Mouse (Mus musculus): ENCODE results near the gene Syvn1. TPM values are rescaled to one million over a fixed set of nuclear protein-coding genes. Genes with fewer than 3 reads are reported as not detected.

Syvn1 gene
- total and polyA plus RNA-seq, 3 experiments: 14.3 to 55.0 TPM; not detected in 1

DNA sequence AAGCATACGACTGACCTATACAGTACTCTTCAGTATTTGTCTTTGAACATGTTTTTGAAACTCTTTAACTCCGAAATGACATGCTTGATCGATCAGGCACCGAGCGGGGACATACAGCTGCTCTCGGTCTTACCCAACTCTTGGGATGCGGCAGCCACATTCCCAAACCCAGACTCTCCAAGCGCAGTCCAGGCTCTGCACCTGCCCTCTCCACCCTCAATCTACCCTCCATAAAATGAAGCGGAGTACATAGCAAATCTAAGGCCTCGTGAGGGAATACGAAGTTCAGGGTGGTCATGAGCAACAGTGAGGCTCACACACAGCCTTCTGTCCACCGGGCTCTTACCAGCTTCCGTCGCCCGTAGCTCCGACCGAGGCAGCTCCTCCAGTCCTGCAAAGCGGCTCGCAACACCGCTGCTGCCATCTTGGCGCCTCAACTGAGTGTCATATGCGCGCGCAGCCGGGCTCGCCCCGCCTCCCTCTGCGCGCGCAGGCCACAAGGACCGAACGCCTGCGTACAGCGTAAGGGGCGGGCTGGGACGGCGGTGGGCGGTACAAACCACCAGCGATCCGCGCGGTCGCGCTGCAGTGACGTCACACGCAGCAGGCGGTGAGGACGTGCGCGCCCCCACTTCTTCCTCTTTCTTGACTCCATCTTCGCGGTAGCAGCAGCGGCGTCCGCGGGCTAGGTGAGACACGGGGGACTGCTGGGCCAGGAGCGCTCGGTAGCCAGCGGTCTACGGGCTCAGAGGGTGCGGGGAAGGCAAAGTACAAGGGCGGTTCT, 11.1 kb downstream of the Syvn1 start, which contains the start of the genes Mrpl49 and Fau:
Gene Mrpl49, minus strand, starts transcription at position 473 of the 784 bp plus-strand sequence.
Gene Fau, plus strand, starts transcription at position 532 of the 784 bp plus-strand sequence.
- Histone ChIP-seq H3K79me2 (ENCODE audit: control insufficient read depth, insufficient read depth, low read length, poor library complexity) (peaks cover 46% of the 10 kb centered on the region), H3K9ac (ENCODE audit: control insufficient read depth, low read depth, low read length, poor library complexity, severe bottlenecking) (peak within 1 kb of the TSS; percentile 96), H3K36me3 (ENCODE audit: control insufficient read depth in 1 of 2, insufficient read depth in 2 of 2, low read length in 2 of 2) (peaks cover 4 to 21% of the 10 kb centered on the region in 2 experiments), H3K27ac (ENCODE audit: control insufficient read depth, low read depth, low read length) (peak within 1 kb of the TSS; percentile 67), H3K4me3 (ENCODE audit: control insufficient read depth in 1 of 2, insufficient read depth in 1 of 2, low read depth in 2 of 2, low read length in 2 of 2) (peak within 1 kb of the TSS; percentile 95), H3K9me3 (replicated peaks; ENCODE audit: insufficient read depth, low read length) (no peaks in the 10 kb centered on the region), H3K4me1 (ENCODE audit: control insufficient read depth in 1 of 2, insufficient read depth in 2 of 2, low read length in 2 of 2) (peaks cover 0 to 15% of the 10 kb centered on the region in 2 experiments; a peak in 1 of 4 replicates), H3K27me3 (ENCODE audit: control insufficient read depth in 1 of 2, insufficient read depth in 2 of 2, low read length in 2 of 2) (no peaks in the 10 kb centered on the region)
- DNase-seq (ENCODE audit: low read depth, low spot score): peak; percentile 98
- TF ChIP-seq UBTF (IDR thresholded peaks at IDR 0.05; ENCODE audit: borderline replicate concordance, insufficient read depth, low read depth, low read length) (peak; percentile 70; the same call in 1 of the 2 replicates), RCOR1 (IDR thresholded peaks at IDR 0.05; ENCODE audit: low read depth, low read length) (no peak), NRF1 (IDR thresholded peaks at IDR 0.05; ENCODE audit: insufficient read depth, low read depth, low read length, poor library complexity, severe bottlenecking) (peak; percentile 93), CHD2 (IDR thresholded peaks at IDR 0.05; ENCODE audit: low read length) (no peak), SMC3 (IDR thresholded peaks at IDR 0.05; ENCODE audit: low read depth, low read length) (no peak), ELF1 (IDR thresholded peaks at IDR 0.05; ENCODE audit: low read depth, low read length) (peak; percentile 84), MAX (IDR thresholded peaks at IDR 0.05; ENCODE audit: low read length) (peak; percentile 29; the same call in 1 of the 2 replicates), ZC3H11A (IDR thresholded peaks at IDR 0.05; ENCODE audit: low read depth, low read length) (no peak), ZMIZ1 (IDR thresholded peaks at IDR 0.05; ENCODE audit: low read depth, low read length) (peak; percentile 74), USF1 (IDR thresholded peaks at IDR 0.05; ENCODE audit: low read depth, low read length) (no peak), TAL1 (IDR thresholded peaks at IDR 0.05; ENCODE audit: low read length) (no peak), ZKSCAN1 (IDR thresholded peaks at IDR 0.05; ENCODE audit: low read depth, low read length) (no peak), USF2 (IDR thresholded peaks at IDR 0.05; ENCODE audit: borderline replicate concordance in 1 of 2, insufficient read depth in 1 of 2, low read depth in 1 of 2, low read length in 2 of 2) (no peak), ZNF384 (IDR thresholded peaks at IDR 0.05; ENCODE audit: low read depth, low read length) (no peak), E2F4 (IDR thresholded peaks at IDR 0.05; ENCODE audit: borderline replicate concordance, low read depth, low read length) (peak; percentile 11; the same call in 1 of the 2 replicates), POLR2AphosphoS2 (IDR thresholded peaks at IDR 0.05; ENCODE audit: low read length) (peak; percentile 95), BHLHE40 (IDR thresholded peaks at IDR 0.05; ENCODE audit: borderline replicate concordance, low read depth, low read length) (no peak), RAD21 (IDR thresholded peaks at IDR 0.05; ENCODE audit: low read depth, low read length) (no peak), MAFK (IDR thresholded peaks at IDR 0.05; ENCODE audit: borderline replicate concordance, low read depth, low read length) (no peak), CTCF (IDR thresholded peaks at IDR 0.05 in 2 of 3, conservative IDR thresholded peaks at IDR 0.05 in 1 of 3; ENCODE audit: control insufficient read depth in 1 of 3, insufficient read depth in 1 of 3, low read depth in 2 of 3, low read length in 3 of 3, poor library complexity in 1 of 3, severe bottlenecking in 1 of 3) (0 out of 6 replicates have a peak, but pooled peaks of 1 of the 3 experiments have one; percentile 5), ETS1 (IDR thresholded peaks at IDR 0.05; ENCODE audit: low read depth, low read length) (no peak), KAT2A (conservative IDR thresholded peaks at IDR 0.05; ENCODE audit: low read depth, low read length) (peak; percentile 71; the same call in 1 of the 2 replicates), SIN3A (IDR thresholded peaks at IDR 0.05; ENCODE audit: low read length) (peak; percentile 59), MXI1 (IDR thresholded peaks at IDR 0.05; ENCODE audit: low read depth, low read length) (no peak; the same call in none of the 2 replicates), CHD1 (IDR thresholded peaks at IDR 0.05; ENCODE audit: low read depth, low read length) (no peak), NELFE (IDR thresholded peaks at IDR 0.05; ENCODE audit: low read depth, low read length) (peak; percentile 97), MYC (IDR thresholded peaks at IDR 0.05; ENCODE audit: low read depth, low read length) (peak; percentile 58; the same call in 1 of the 2 replicates), TCF12 (IDR thresholded peaks at IDR 0.05; ENCODE audit: low read depth, low read length) (peak; percentile 70; the same call in 1 of the 2 replicates), MYB (IDR thresholded peaks at IDR 0.05; ENCODE audit: low read depth, low read length) (no peak), MAZ (IDR thresholded peaks at IDR 0.05; ENCODE audit: low read depth, low read length) (no peak), POLR2AphosphoS5 (IDR thresholded peaks at IDR 0.05; ENCODE audit: borderline replicate concordance, low read depth, low read length) (peak; percentile 73; the same call in 1 of the 2 replicates), MEF2A (IDR thresholded peaks at IDR 0.05; ENCODE audit: extremely low read depth, insufficient replicate concordance, low read depth, low read length, poor library complexity, severe bottlenecking) (no peak), JUND (IDR thresholded peaks at IDR 0.05; ENCODE audit: low read depth, low read length) (no peak), EP300 (IDR thresholded peaks at IDR 0.05; ENCODE audit: low read depth in 1 of 2, low read length in 2 of 2) (no peak), POLR2A (IDR thresholded peaks at IDR 0.05; ENCODE audit: control insufficient read depth in 1 of 2, insufficient read depth in 1 of 2, low read depth in 1 of 2, low read length in 2 of 2, poor library complexity in 1 of 2) (peak; percentile 88 to 98)
